8 mouse cellular contexts compared by ENCODE assay signal in the genomic region with DNA sequence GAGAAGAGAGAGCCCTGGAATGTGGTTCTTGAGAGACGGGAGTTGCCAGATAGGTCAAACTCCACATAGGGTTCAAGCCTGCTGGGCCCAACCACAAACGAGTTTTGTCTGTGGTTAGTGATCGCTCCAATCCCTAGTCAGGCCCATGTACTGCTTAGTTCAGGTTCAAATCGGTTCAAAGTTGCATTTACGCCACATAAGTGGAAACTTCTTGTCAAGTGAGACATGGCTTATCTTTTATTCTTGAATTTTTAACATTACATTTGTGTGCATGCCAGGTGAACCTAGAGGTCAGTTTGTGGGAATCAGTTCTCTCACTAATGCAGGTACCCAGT.
DNase-seq lines count a peak whose midpoint lies in the region; ATAC-seq lines count a peak whose summit lies in the region.

No protein-coding gene starts in this region.

- H3K9ac ChIP-seq in heart, embryonic 16.5 days (ENCODE audit: low read length): peak overlapping the region; percentile 79

- H3K27ac ChIP-seq in heart, embryonic 16.5 days (ENCODE audit: low read length): peak overlapping the region; percentile 98
- peak overlapping the region; percentile 97 for H3K27ac ChIP-seq in hindbrain, embryonic 10.5 days
- peak overlapping the region; percentile 99 for H3K27ac ChIP-seq in midbrain, embryonic 10.5 days (replicated peaks)

- ATAC-seq in heart, embryonic 16.5 days (replicated peaks; ENCODE audit: extremely low read depth, insufficient read depth, low FRiP score): no peak

- no peaks in the 10 kb centered on the region for H3K9me3 ChIP-seq in heart, embryonic 16.5 days (replicated peaks; ENCODE audit: control insufficient read depth, low read length)
- no peaks in the 10 kb centered on the region for H3K9me3 ChIP-seq in hindbrain, embryonic 10.5 days
- no peaks in the 10 kb centered on the region for H3K9me3 ChIP-seq in midbrain, embryonic 10.5 days (replicated peaks)

- H3K4me3 ChIP-seq in heart, embryonic 16.5 days (ENCODE audit: low read length): peak overlapping the region; percentile 66
- H3K4me3 ChIP-seq in hindbrain, embryonic 10.5 days: peak overlapping the region; percentile 65
- H3K4me3 ChIP-seq in midbrain, embryonic 10.5 days: peak overlapping the region; percentile 80

- peaks cover 10% of the 10 kb centered on the region for H3K4me1 ChIP-seq in heart, embryonic 16.5 days (ENCODE audit: control insufficient read depth, insufficient read depth, low read length)
- peaks cover 17% of the 10 kb centered on the region for H3K4me1 ChIP-seq in hindbrain, embryonic 10.5 days (replicated peaks)
- peaks cover 15% of the 10 kb centered on the region for H3K4me1 ChIP-seq in midbrain, embryonic 10.5 days

- intact Hi-C loops in heart, postnatal 14 days (cut with DNase I): loop anchor here (5.0 kb wide), 3 partner anchors 135 to 730 kb away; a partner anchor contains a TSS

- no peaks in the 10 kb centered on the region for H3K36me3 ChIP-seq in heart, embryonic 16.5 days (ENCODE audit: control insufficient read depth, insufficient read depth)
- no peaks in the 10 kb centered on the region for H3K36me3 ChIP-seq in hindbrain, embryonic 10.5 days
- no peaks in the 10 kb centered on the region for H3K36me3 ChIP-seq in midbrain, embryonic 10.5 days

- H3K27me3 ChIP-seq in heart, embryonic 16.5 days (ENCODE audit: control insufficient read depth, insufficient read depth, low read length): no peaks in the 10 kb centered on the region
- no peaks in the 10 kb centered on the region for H3K27me3 ChIP-seq in hindbrain, embryonic 10.5 days (ENCODE audit: insufficient read depth, poor library complexity, severe bottlenecking)
- H3K27me3 ChIP-seq in midbrain, embryonic 10.5 days (ENCODE audit: low read depth, poor library complexity, severe bottlenecking): no peaks in the 10 kb centered on the region

- peak overlapping the region; percentile 76 for H3K4me2 ChIP-seq in heart, embryonic 16.5 days (ENCODE audit: low read depth, low read length)

- WGBS in heart, embryonic 16.5 days: 10% methylated on average over 5 of the region's 5 CpGs
- WGBS in hindbrain, embryonic 10.5 days: 18% methylated on average over 5 of the region's 5 CpGs
- WGBS in midbrain, embryonic 10.5 days: 18% methylated on average over 5 of the region's 5 CpGs

- DNase-seq in heart, postnatal 14 days: no peak
- peak; percentile 62 for DNase-seq in MEL-GATA-1-ER (ENCODE audit: extremely low read depth, low read depth)
- no peak for DNase-seq in hindbrain, embryonic 10.5 days (ENCODE audit: low spot score)
- no peak for DNase-seq in midbrain, embryonic 10.5 days (ENCODE audit: low spot score)
- no peak for DNase-seq in ovary, postnatal 10 days (ENCODE audit: low spot score)
- no peak for DNase-seq in adrenal gland, postnatal 36 days
- DNase-seq in adrenal gland, postnatal 25 days: no peak
